Mouse (Mus musculus) stomach, embryonic 16.5 days (tissue): ENCODE results near the gene Foxn3. TPM values are rescaled to one million over a fixed set of nuclear protein-coding genes. Genes with fewer than 3 reads are reported as not detected.

Source experiments
- ATAC-seq: fragments of 200-750 bp; cut with Nextera tagmentation; 2 replicates; pipeline ENCODE4 v1.8.0; 2017; ENCODE audit warnings: moderate number of reproducible peaks, moderate TSS enrichment; ENCODE audit not compliant: insufficient read depth, low FRiP score
- H3K27ac ChIP-seq: fragments of 300-500 bp; sonication (generic); 2 replicates; pipeline ENCODE4 v1.5.1; 2014; ENCODE audit warnings: low read length
- H3K27me3 ChIP-seq: fragments of 300-500 bp; sonication (generic); 2 replicates; pipeline ENCODE4 v1.6.1; 2014; ENCODE audit warnings: low read length, control low read depth, mixed read lengths; ENCODE audit not compliant: control insufficient read depth, insufficient read depth
- H3K36me3 ChIP-seq: fragments of 300-500 bp; sonication (generic); 2 replicates; pipeline ENCODE4 v1.6.1; 2014; ENCODE audit warnings: low read length; ENCODE audit not compliant: control insufficient read depth, insufficient read depth
- H3K4me1 ChIP-seq: fragments of 300-500 bp; sonication (generic); 2 replicates; pipeline ENCODE4 v1.6.1; 2014; ENCODE audit warnings: low read length, control low read depth, mixed read lengths; ENCODE audit not compliant: control insufficient read depth, insufficient read depth
- H3K4me2 ChIP-seq: fragments of 300-500 bp; sonication (generic); 2 replicates; pipeline ENCODE4 v1.6.1; 2014; ENCODE audit warnings: low read depth, low read length, mixed read lengths
- H3K4me3 ChIP-seq: fragments of 300-500 bp; sonication (generic); replicated peaks from 2 replicates; pipeline ENCODE4 v1.5.1; 2014; ENCODE audit warnings: mild to moderate bottlenecking, low read length
- H3K9ac ChIP-seq: fragments of 300-500 bp; sonication (generic); 2 replicates; pipeline ENCODE4 v1.6.1; 2014; ENCODE audit warnings: low read length
- H3K9me3 ChIP-seq: fragments of 300-500 bp; sonication (generic); replicated peaks from 2 replicates; pipeline ENCODE4 v1.6.1; 2016; ENCODE audit warnings: low read length, control low read depth; ENCODE audit not compliant: control insufficient read depth
- WGBS: fragments of 180-500 bp; shearing (Covaris S2); extraction: QIAGEN DNeasy Blood & Tissue Kit; methylation state at CpG from one replicate; pipeline ENCODE4 v1.1.7; 2014; 5-methylcytosine and 5-hydroxymethylcytosine counted together
- polyA plus RNA-seq: library from polyadenylated mRNA; unstranded; fragments of >200 nt; fragmentation: Nextera tagmentation; extraction: Ambion mirVana; gene quantifications from 2 replicates; pipeline ENCODE4 v1.2.1, GENCODE M21; 2015

Foxn3 gene
- polyA plus RNA-seq, 1 experiment from 2014 or later = 58.3 TPM

DNA sequence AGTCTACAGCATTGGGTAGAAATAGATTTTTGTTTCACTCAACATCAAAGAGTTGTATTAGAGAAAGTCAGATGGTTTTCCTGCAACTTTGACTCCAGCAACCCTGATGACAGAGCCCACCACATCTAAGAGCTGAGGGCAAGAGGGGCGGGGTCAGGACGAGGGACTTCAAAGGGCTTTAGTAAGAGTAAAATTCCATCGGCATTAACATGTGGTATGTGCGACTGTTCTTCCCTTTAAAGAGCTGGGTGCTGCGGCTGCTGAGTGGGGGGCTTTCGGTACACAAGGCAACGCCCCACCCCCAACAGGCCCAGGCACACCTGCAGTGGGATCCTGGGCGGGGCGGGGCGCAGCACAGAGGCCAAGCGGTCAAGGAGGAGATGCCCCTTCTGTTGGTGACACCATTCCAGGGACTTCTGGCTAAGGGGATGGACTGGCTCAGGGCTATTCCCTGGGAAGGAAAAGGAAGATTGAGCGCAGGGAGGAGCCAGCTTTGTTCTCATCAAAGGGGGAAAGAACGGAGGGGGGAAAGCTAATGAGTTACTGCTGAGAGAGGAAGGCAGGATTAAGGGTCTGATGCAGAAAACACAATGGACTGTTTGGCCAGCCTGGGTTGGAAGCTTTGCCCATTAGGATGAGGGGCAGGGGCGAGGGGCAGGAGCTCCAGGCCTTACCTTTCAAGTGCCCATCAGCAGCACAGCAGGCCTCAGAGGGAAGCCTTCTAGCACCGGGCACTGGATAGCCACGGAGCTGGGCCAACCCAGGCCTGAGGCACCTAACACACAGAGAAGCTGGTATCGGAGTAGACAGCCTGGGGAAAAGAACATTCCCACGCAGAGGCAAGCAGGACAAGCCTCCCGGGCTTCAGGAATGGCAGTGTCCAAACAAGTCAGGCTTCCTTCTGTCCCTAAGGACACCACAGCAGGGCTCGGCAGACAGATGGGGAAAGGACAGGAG is 233.8 kb downstream of the Foxn3 start:
- no peak overlapping the region for H3K4me3 ChIP-seq
- 0 out of 2 replicates have a peak overlapping the region, but pooled peaks have one; percentile 16 for H3K9ac ChIP-seq
- H3K4me1 ChIP-seq = peaks cover 31% of the 10 kb centered on the region
- H3K36me3 ChIP-seq = no peaks in the 10 kb centered on the region
- no peaks in the 10 kb centered on the region for H3K9me3 ChIP-seq
- ATAC-seq = no peak; the same call in 1 of the 2 replicates
- H3K4me2 ChIP-seq = no peak overlapping the region
- no peaks in the 10 kb centered on the region for H3K27me3 ChIP-seq
- peak overlapping the region; percentile 22; the same call in 1 of the 2 replicates for H3K27ac ChIP-seq
- WGBS = 42% methylated on average over 20 of the region's 20 CpGs

GRCm38 (mm10) chr12:99326157-99326556 is 237.2 kb downstream of the Foxn3 start:
- Histone ChIP-seq H3K9ac (no peak overlapping the region), H3K27me3 (no peaks in the 10 kb centered on the region), H3K9me3 (no peaks in the 10 kb centered on the region), H3K27ac (no peak overlapping the region), H3K4me2 (no peak overlapping the region), H3K4me3 (no peak overlapping the region), H3K4me1 (peaks cover 13% of the 10 kb centered on the region), H3K36me3 (no peaks in the 10 kb centered on the region)
- 41% methylated on average over 8 of the region's 8 CpGs for WGBS
- no peak for ATAC-seq

GRCm38 (mm10) chr12:99321633-99322431 is 241.6 kb downstream of the Foxn3 start:
- H3K9me3 ChIP-seq = no peaks in the 10 kb centered on the region
- H3K36me3 ChIP-seq = no peaks in the 10 kb centered on the region
- no peak for ATAC-seq
- no peak overlapping the region for H3K9ac ChIP-seq
- no peak overlapping the region for H3K4me2 ChIP-seq
- no peaks in the 10 kb centered on the region for H3K4me1 ChIP-seq
- no peaks in the 10 kb centered on the region for H3K27me3 ChIP-seq
- H3K27ac ChIP-seq = no peak overlapping the region
- no peak overlapping the region for H3K4me3 ChIP-seq
- WGBS = 80% methylated on average over 12 of the region's 12 CpGs

DNA sequence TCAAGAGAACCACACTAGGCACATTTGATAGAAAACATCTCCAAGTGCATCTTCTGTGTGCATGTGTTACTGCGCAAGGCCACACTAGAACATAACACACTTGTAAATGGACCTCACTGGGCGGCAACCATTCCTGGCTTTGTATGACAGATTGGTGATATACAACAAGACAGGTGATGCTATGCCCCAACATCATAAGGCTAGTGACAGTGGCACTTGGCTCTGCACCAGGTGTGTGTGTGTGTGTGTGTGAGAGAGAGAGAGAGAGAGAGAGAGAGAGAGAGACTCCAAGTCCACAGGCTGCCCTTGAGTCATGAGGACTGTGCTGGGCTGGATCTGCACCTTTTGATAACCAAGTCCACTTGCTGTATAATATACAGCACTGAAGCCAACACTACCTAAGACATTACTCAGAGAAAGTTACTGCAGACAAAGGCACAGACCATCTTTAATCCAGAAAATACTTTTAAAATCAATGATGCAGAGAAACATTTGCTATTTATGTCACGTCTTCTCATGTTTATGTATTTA is 242.4 kb downstream of the Foxn3 start:
- WGBS = 90% methylated on average over 3 of the region's 3 CpGs
- no peaks in the 10 kb centered on the region for H3K36me3 ChIP-seq
- H3K4me3 ChIP-seq = no peak overlapping the region
- no peaks in the 10 kb centered on the region for H3K27me3 ChIP-seq
- H3K4me2 ChIP-seq = no peak overlapping the region
- H3K9me3 ChIP-seq = no peaks in the 10 kb centered on the region
- no peak overlapping the region for H3K27ac ChIP-seq
- no peak overlapping the region for H3K9ac ChIP-seq
- no peak for ATAC-seq
- H3K4me1 ChIP-seq = no peaks in the 10 kb centered on the region

- H3K9me3 ChIP-seq = no peaks in the 10 kb centered on the region
- H3K27ac ChIP-seq = 0 out of 2 replicates have a peak overlapping the region, but pooled peaks have one; percentile 5
- peak; percentile 40; the same call in 1 of the 2 replicates for ATAC-seq
- no peak overlapping the region for H3K9ac ChIP-seq
- no peak overlapping the region for H3K4me2 ChIP-seq
- no peaks in the 10 kb centered on the region for H3K4me1 ChIP-seq
- no peak overlapping the region for H3K4me3 ChIP-seq
- no peaks in the 10 kb centered on the region for H3K27me3 ChIP-seq
- 54% methylated on average over 2 of the region's 2 CpGs for WGBS
- H3K36me3 ChIP-seq = no peaks in the 10 kb centered on the region
These were observed 243.5 kb downstream of the Foxn3 start for GRCm38 (mm10) chr12:99319896-99320295.

- 57% methylated on average over 5 of the region's 5 CpGs for WGBS
- no peaks in the 10 kb centered on the region for H3K36me3 ChIP-seq
- no peaks in the 10 kb centered on the region for H3K27me3 ChIP-seq
- no peaks in the 10 kb centered on the region for H3K9me3 ChIP-seq
- H3K9ac ChIP-seq = no peak overlapping the region
- H3K4me1 ChIP-seq = no peaks in the 10 kb centered on the region
- no peak overlapping the region for H3K27ac ChIP-seq
- H3K4me3 ChIP-seq = no peak overlapping the region
- H3K4me2 ChIP-seq = no peak overlapping the region
- no peak for ATAC-seq
These were observed 244.2 kb downstream of the Foxn3 start for GRCm38 (mm10) chr12:99319171-99319570.

- Histone ChIP-seq H3K27me3 (no peaks in the 10 kb centered on the region), H3K4me3 (no peak overlapping the region), H3K4me1 (no peaks in the 10 kb centered on the region), H3K9ac (no peak overlapping the region), H3K4me2 (no peak overlapping the region), H3K36me3 (no peaks in the 10 kb centered on the region), H3K27ac (no peak overlapping the region), H3K9me3 (no peaks in the 10 kb centered on the region)
- no peak for ATAC-seq
- WGBS = 91% methylated on average over 6 of the region's 6 CpGs
These were observed 247.5 kb downstream of the Foxn3 start for GRCm38 (mm10) chr12:99315931-99316330.

DNA sequence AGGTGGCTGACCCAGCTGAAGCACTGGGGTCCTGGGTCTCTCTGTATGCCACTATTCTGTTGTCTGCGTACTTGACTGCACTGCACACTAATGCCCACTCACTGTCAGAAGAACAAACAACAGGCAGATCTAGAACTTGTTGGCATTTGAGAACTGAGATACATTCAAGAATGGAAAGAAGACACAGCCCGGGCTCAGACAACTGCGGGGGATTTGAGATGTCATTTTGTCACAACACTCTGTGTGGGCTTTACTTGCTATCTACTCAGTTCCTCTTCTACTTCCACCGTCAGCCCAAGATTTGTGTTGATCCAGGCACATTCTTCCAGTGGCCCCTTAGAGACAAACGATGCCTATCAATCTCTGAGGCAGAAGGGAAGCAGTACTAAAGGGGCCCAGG is 248.6 kb downstream of the Foxn3 start:
- H3K27ac ChIP-seq = no peak overlapping the region
- no peak overlapping the region for H3K4me3 ChIP-seq
- 70% methylated on average over 5 of the region's 5 CpGs for WGBS
- H3K9me3 ChIP-seq = no peaks in the 10 kb centered on the region
- H3K9ac ChIP-seq = no peak overlapping the region
- no peaks in the 10 kb centered on the region for H3K27me3 ChIP-seq
- H3K4me1 ChIP-seq = no peaks in the 10 kb centered on the region
- no peaks in the 10 kb centered on the region for H3K36me3 ChIP-seq
- H3K4me2 ChIP-seq = no peak overlapping the region
- ATAC-seq = no peak

DNA sequence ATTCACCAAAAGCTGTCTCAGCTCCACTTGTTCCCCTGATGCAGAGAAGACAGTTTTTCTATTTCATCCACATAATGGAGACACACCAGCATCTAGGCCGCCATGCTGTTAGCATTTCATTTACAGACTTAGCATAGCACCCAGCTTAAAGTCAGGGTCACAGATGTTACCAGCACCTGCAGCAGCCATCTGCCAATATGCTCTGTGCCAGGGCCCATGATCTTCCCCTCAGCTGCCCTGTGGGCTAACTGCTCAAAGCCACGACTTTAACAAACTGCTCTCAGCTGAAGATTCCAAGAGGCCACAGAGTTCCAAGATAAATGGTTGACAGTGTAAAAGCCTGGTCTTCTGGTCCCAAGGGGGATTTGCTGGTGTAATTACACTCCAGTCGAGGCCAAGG is 252.1 kb downstream of the Foxn3 start:
- 51% methylated on average over 3 of the region's 3 CpGs for WGBS
- no peak for ATAC-seq
- H3K4me2 ChIP-seq = no peak overlapping the region
- peaks cover 2% of the 10 kb centered on the region for H3K4me1 ChIP-seq
- no peaks in the 10 kb centered on the region for H3K27me3 ChIP-seq
- H3K27ac ChIP-seq = no peak overlapping the region
- no peak overlapping the region for H3K4me3 ChIP-seq
- H3K9me3 ChIP-seq = no peaks in the 10 kb centered on the region
- no peaks in the 10 kb centered on the region for H3K36me3 ChIP-seq
- no peak overlapping the region for H3K9ac ChIP-seq
